Mouse (Mus musculus): Measurements from ENCODE around the gene Arid5a. TPM values are rescaled to one million over a fixed set of nuclear protein-coding genes. Genes with fewer than 3 reads are reported as not detected.

The Arid5a gene
- polyA plus RNA-seq (2014; fragmentation: Illumina TruSeq; extraction: RNeasy Lipid Tissue Mini Kit (QIAGEN cat#74804); ENCODE audit: low read depth, low replicate concordance), result 8.6 TPM

GRCm38 (mm10) chr1:36307495-36308280 lies at the start of gene Arid5a:
TSS of gene Arid5a (plus strand) at chr1:36307733.

GRCm38 (mm10) chr1:36274455-36274854 lies 33.1 kb upstream of the Arid5a start, which contains the start of gene Neurl3:
TSS of gene Neurl3 (minus strand) at chr1:36274679.

GRCm38 (mm10) chr1:36368969-36369645 lies 61.6 kb downstream of the Arid5a start, which contains the start of gene Kansl3:
TSS of gene Kansl3 (minus strand) at chr1:36369181.

GRCm38 (mm10) chr1:36371934-36372845 lies 64.7 kb downstream of the Arid5a start, which contains the start of gene Fer1l5:
TSS of gene Fer1l5 (plus strand) at chr1:36372291.

Other genes starting within 250 kb of the Arid5a start
- gene Hs6st1, start 239.3 kb upstream of the Arid5a start, polyA plus RNA-seq (2014; fragmentation: Illumina TruSeq; extraction: RNeasy Lipid Tissue Mini Kit (QIAGEN cat#74804); ENCODE audit: low read depth, low replicate concordance), result 48.9 TPM
- gene Uggt1, start 63.0 kb upstream of the Arid5a start, polyA plus RNA-seq (2014; fragmentation: Illumina TruSeq; extraction: RNeasy Lipid Tissue Mini Kit (QIAGEN cat#74804); ENCODE audit: low read depth, low replicate concordance), result 62.5 TPM
- 10.3 TPM for gene Neurl3, start 33.1 kb upstream of the Arid5a start, polyA plus RNA-seq (2014; fragmentation: Illumina TruSeq; extraction: RNeasy Lipid Tissue Mini Kit (QIAGEN cat#74804); ENCODE audit: low read depth, low replicate concordance)
- gene Kansl3, start 61.4 kb downstream of the Arid5a start, polyA plus RNA-seq (2014; fragmentation: Illumina TruSeq; extraction: RNeasy Lipid Tissue Mini Kit (QIAGEN cat#74804); ENCODE audit: low read depth, low replicate concordance), result 41.1 TPM
- gene Fer1l5, start 64.6 kb downstream of the Arid5a start, polyA plus RNA-seq (2014; fragmentation: Illumina TruSeq; extraction: RNeasy Lipid Tissue Mini Kit (QIAGEN cat#74804); ENCODE audit: low read depth, low replicate concordance), result 0.52 TPM
- gene Lman2l, start 137.5 kb downstream of the Arid5a start, polyA plus RNA-seq (2014; fragmentation: Illumina TruSeq; extraction: RNeasy Lipid Tissue Mini Kit (QIAGEN cat#74804); ENCODE audit: low read depth, low replicate concordance), result 29.3 TPM
- 5.2 TPM for gene Cnnm4, start 163.9 kb downstream of the Arid5a start, polyA plus RNA-seq (2014; fragmentation: Illumina TruSeq; extraction: RNeasy Lipid Tissue Mini Kit (QIAGEN cat#74804); ENCODE audit: low read depth, low replicate concordance)
- 18.9 TPM for gene Cnnm3, start 204.1 kb downstream of the Arid5a start, polyA plus RNA-seq (2014; fragmentation: Illumina TruSeq; extraction: RNeasy Lipid Tissue Mini Kit (QIAGEN cat#74804); ENCODE audit: low read depth, low replicate concordance)
- gene Ankrd23, start 229.2 kb downstream of the Arid5a start, polyA plus RNA-seq (2014; fragmentation: Illumina TruSeq; extraction: RNeasy Lipid Tissue Mini Kit (QIAGEN cat#74804); ENCODE audit: low read depth, low replicate concordance), result 7.0 TPM
- not detected for gene Gm42417, start 231.7 kb downstream of the Arid5a start, polyA plus RNA-seq (2014; fragmentation: Illumina TruSeq; extraction: RNeasy Lipid Tissue Mini Kit (QIAGEN cat#74804); ENCODE audit: low read depth, low replicate concordance)
- gene Ankrd39, start 239.7 kb downstream of the Arid5a start, polyA plus RNA-seq (2014; fragmentation: Illumina TruSeq; extraction: RNeasy Lipid Tissue Mini Kit (QIAGEN cat#74804); ENCODE audit: low read depth, low replicate concordance), result 7.7 TPM